Mouse (Mus musculus): ENCODE measurements at regions not wholly inside any gene's neighbourhood (a gene's known extent, or its start where the extent isn't known, plus 50 kb on each side); places are given as distances from the start of the nearest gene placed in this dataset.

GRCm38 (mm10) chr12:97957201-97957600 lies 302.1 kb downstream of the Galc start:
- no peak for TF ChIP-seq CTCF (IDR thresholded peaks at IDR 0.05; ENCODE audit: borderline replicate concordance, extremely low read depth, insufficient read depth, insufficient read length)
- no peak for TF ChIP-seq POLR2A (IDR thresholded peaks at IDR 0.05; ENCODE audit: borderline replicate concordance, extremely low read depth, insufficient read depth, insufficient read length, poor library complexity, severe bottlenecking)

Measured in brain, embryonic 14.5 days (tissue).